Mouse (Mus musculus): Measurements from ENCODE around the gene Lhfpl5.

Gene Lhfpl5

DNA sequence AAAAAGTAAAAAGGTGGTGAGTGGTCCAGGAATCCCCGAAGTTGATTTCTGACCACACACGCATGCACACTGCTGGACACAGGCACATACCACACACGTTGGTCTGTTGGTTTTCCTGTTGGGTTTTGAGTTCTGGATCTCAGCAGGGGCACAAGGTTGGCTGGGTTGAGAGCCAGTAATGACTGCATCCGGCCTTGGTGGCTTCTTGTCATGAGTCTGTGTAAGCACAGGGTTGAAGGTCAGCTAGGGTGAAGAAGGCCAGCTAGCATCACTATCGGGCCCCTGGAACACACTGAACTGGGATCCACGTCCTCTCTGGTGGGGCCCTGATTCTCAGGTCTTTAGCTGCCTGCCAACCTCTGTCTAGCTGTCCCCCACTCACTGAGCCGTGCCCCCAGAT is 2.9 kb upstream of the Lhfpl5 start:
- no peak for DNase-seq (ENCODE audit: low spot score in 2 of 2)

DNA sequence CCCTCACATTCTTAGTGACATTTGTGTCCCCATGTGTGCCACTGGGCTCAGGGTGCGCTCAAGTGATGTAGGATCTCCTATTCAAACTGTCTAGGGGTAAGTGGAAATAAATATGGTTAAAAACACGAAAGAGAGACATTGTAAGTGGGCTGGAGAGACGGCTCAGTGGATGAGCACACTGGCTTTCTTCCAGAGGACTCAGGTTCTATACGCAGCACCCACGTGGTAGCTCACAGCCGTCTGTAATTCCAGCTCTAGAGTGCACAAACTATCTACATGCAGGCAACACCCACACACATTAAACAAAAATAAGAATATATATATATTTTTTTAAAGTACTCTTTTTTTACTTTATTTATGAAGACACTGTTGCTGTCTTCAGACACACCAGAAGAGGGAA is 2.5 kb upstream of the Lhfpl5 start:
- DNase-seq (ENCODE audit: low spot score in 2 of 2), result no peak

DNA sequence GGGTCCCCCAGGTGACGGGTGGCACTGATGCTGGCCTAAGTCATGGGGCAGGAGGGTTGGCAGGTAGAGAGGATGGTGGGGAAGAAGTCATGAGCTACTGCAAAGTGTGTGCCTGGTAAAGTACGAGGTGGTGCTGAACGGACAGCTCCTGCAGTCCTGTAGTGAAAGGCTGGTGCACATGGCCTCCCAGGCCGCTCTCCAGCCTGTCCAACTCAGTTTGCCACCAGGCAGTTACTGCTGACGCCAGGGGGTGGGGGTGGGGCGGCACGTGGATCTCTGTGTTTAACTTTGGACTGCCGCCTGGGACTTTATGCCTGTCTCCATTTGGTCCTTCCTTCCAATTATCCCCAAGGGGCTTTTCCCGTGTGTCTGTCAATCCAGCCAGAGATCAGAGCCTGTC is 5.0 kb downstream of the Lhfpl5 start:
- peak in 1 of 2 experiments; percentile 50 for DNase-seq (ENCODE audit: low spot score in 2 of 2)

DNA sequence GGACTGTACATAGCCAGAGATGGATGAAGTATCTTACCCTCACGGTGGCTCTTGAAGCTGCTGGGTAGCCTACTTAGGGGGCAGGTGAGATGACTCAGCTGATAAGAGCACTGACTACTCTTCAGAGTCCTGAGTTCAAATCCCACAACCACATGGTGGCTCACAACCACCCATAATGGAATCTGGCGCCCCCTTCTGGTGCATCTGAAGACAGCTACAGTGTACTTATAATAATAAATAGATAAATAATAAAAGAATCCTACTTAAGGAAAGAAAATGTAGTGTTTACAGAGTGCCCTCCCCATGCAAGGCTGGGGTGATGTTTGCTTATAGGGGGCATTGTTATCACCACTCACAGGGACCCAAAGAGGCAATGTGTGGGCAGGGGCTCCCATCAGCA is 5.6 kb downstream of the Lhfpl5 start:
- no peak for DNase-seq (ENCODE audit: low spot score in 2 of 2)

DNA sequence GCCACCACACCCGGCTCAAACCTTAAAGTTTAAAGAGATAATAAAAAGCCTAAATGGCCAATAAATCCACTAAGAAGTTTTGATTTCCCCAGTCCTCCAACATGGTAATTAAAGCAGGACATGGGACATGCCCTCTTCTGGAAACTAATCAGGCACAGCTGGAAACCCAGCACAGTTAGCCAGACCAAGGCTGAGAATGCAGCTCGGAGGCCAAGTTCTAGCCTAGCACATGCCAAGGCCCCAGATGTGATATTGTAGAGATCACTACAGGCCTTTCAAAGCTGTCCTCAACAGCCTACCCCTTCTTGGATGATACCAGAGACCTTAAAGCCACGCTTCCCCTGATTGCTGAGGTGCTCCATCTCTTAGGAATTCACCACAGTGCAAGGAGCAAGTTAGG is 11.1 kb downstream of the Lhfpl5 start:
- no peak for DNase-seq (ENCODE audit: low spot score in 2 of 2)

DNA sequence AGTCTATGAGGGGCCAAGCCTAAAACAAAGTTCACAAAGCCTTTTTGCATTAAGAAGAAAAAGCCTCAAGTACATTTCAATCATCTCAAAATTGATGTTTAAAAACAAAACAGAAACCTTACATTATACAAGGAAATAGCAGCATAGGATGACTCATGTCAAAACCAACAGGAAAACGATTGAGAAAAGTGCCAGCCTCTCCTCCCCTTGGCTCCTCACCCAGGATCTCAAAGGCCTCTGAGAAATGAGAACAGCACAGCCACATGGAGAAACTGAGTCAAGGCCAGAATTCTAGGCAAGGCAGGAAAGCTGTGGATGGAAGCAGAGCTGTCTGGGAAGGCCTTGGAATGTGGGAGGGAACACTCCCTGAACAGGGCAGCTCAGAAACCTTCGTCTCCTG is 13.2 kb downstream of the Lhfpl5 start:
- DNase-seq (ENCODE audit: low spot score in 2 of 2), result no peak

DNA sequence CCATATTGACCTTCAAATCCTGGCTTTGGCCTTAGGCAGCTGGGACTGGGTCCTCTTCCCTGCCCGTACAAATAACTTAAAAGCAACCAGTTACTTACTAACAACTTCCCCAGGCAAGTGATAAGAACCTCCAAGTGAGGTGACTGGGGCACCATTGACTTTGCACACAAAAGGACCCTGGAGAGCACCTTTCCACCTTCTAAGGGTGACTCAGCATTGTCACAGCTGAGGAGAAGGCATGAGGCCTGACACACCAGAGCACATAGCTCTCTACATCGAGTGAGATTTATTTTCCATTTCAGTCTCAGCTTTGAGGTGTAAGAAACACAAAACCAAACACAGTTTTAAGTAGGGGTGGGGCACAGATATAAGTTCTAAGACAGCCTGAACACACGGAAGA is 15.2 kb downstream of the Lhfpl5 start:
- no peak for DNase-seq (ENCODE audit: low spot score in 2 of 2)

DNA sequence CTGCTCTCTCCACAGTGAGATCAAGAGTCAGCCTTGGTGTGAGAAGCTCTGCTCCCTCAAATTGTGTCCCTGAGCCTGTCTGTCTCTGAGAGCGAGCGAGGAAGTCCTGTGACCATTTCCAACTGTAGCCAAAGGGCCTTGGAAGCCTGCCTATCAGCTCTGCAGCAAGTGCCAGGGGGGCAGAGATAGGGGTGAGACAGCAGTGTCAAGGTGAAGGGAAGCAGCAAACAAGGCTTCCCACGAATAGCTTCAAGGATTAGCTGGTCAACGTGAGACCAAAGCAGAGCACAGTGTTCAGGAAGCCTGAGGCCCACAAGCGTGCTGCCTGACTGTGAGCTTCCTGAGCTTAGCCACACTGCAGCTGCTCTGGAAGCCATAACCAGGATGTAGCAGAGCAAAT is 16.0 kb downstream of the Lhfpl5 start:
- DNase-seq (ENCODE audit: low spot score in 2 of 2), result no peak

DNA sequence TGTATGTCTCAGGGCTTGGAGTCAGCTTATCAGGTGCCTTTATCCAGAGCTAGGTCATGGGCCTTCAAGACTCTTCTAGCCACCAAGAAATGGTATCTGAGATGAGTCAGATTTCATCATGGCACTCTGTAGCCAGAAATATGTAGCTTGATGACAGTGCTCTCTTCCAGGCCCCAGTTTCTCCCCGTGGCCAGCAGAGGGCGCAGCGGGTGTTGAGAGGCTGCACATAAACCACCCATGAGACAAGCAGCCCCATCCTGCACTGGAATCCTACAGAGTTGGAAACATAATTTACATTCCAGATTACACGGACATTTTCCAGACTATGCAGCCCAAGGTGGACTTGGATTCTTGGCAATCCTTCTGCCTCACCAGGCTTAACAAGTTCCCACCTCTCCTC is 17.6 kb downstream of the Lhfpl5 start:
- DNase-seq (ENCODE audit: low spot score in 2 of 2), result peak; percentile 46 to 70

DNA sequence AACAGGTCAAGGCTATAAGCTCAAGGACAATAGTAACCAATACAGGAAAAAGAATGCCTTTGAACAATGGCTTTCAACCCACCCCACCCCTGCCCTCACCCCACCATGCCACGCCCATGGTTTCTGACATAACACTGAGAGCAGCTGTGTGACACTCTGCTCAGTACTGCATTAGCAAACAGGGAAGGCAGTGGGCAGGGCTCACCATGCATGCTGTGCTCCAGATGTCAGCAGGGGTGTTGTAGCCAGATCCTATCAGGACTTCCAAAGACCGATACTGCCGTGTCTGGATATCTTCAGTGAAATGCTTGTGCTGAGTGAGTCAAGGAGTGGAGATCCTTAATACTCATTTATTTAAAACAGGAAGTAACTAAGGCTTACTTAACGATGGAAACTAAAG is 18.5 kb downstream of the Lhfpl5 start:
- DNase-seq (ENCODE audit: low spot score in 2 of 2), result no peak

DNA sequence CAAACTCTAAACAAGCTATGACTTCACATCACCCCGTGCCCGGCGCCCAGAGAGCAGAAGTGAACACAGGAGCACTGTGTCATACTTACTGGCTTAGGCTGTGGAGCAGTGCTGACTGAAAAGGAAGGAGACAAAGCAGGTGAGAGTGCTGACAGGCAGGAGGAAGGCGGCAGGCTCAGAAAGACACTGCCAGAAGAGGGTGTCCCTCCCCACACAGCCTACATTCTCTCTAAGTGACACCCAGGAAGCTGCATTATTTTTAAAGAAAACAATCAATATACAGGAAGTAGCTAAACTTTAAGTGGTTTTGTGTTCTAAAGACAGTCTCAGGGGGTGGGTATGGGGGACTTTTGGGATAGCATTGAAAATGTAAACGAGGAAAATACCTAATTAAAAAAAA is 25.3 kb downstream of the Lhfpl5 start:
- DNase-seq (ENCODE audit: low spot score in 2 of 2), result no peak

DNA sequence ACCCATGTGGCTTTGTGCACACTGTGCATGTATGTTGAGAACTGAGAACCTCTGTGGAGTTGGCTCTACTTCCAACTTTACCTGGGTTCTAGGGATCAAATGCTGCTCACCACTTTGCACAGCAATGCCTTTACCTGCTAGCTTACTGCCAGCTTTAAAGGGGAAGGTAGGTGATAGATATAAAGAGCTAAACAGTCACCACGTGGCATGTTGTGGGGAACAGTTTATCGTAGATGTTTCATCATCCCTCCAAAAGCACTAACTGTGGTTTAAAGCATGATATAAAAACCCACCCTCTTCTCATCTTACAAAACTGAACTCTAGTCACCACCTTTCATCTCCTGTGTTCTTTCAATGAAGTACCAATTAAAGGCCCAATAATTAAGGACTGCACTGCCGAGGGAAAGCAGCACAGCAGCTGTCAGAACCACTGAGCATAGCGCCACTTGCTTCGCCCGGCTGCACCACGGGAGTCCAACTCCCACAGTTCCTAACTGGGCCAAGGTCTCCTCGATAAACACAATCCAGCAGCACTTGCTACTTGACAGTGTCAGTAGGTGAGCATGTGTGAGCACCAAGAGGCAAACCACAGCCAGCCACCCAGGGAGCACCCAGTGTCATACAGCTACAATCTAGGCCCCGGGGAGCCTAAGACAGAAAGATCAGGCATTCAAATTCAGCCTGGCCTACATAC is 26.3 kb downstream of the Lhfpl5 start:
- no peak for DNase-seq (ENCODE audit: low spot score in 2 of 2)

DNA sequence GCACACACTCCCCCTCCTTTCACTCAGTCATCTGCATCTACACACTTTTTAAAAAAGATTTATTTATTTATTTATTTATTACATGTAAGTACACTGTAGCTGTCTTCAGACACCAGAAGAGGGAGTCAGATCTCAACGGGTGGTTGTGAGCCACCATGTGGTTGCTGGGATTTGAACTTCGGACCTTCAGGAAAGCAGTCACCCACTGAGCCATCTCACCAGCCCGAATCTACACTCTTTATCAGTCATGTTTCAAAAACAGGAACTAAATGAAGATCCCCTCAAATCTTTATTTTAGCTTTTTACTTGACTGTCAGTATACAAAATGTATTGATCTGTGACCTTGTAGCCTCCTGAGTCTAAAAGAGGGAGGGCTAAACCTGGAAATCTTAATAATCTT is 34.1 kb downstream of the Lhfpl5 start:
- no peak for DNase-seq (ENCODE audit: low spot score in 2 of 2)

DNA sequence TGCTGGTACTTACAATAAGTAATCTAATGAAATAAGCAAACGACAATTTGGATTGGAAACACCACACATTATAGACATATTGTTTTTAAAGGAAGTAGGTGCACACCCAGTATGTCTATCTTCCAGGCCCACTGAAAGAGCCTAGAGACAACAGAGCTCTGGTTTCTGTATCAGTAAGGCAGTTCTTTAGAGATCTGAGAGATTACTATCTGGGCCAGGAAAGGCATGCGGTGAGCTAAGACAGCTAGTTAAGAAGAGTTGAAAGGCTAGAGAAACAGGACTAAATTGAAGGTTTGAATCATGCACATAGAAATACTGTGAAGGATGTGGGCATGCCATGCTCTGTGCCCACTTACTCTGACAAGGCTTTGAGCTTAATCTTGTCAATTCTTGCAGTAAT is 37.2 kb downstream of the Lhfpl5 start:
- DNase-seq (ENCODE audit: low spot score in 2 of 2), result no peak

DNA sequence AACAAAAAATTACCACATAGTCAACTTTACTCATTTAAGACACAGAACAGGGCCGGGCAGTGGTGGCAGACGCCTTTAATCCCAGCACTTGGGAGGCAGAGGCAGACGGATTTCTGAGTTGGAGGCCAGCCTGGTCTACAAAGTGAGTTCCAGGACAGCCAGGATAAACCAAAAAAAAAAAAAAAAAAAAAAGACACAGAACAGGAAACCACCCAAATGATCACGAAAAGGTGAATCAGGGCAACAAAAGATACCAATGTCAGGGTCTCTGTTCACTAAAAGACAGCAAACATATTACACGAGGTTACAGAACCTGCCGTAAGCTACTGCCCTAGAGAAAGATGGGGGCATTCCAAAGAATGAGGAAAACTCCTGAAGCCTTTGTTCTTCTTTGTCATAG is 37.7 kb downstream of the Lhfpl5 start:
- DNase-seq (ENCODE audit: low spot score in 2 of 2), result no peak

DNA sequence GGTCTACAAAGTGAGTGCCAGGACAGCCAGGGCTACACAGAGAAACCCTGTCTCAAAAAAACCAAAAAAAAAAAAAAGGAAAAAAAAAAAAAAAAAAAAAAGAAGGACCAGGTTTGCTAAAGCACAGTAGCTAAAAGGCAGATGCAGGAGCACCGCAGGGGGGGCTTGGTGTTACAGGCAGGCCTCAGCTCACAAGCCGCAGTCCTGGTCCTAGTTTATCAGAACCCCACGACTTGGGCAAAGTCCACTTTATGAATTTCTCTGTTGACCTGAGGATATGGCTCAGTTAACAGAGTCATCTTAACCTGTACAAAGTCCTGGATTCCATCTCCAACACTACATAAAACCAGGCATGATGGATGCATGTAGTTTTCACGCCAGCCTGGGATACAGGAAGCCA is 39.9 kb downstream of the Lhfpl5 start:
- DNase-seq (ENCODE audit: low spot score in 2 of 2), result no peak

DNA sequence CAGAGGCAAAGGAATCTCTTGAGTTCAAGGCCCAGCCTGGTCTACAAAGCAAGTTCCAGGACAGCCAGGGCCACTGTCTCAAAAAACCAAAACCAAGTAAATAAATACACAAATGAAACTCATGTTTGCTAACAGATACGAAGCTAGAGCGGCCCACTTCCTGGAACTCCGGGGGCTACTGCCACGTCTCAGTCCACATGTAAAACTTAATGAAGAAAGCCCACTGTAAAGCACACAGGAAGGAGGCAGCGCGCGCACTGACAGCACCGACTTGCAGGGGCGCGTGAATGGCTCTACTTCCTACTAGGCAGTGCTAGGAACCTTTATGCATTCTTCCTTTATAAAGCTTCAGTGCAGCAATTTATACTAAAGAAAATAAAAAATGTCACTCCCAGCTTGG is 42.2 kb downstream of the Lhfpl5 start:
- no peak for DNase-seq (ENCODE audit: low spot score in 2 of 2)

DNA sequence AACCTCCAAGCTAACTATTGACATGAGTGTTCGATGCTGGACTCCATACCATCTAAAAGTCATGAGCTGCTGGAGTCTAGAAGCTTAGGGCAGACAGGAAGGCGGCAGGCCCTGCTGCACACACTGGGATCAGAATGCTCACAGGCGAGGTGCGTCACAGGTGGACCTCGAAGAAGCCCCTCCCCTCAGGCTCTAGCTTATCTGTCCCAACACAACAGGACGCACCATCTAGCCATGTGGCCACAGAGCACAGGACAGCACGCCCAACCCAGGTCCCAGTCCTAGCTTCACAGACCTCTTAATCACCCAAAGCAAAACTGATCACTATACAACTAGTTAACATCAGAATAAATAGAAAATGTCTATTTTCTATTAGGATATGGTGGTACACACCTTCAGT is 42.7 kb downstream of the Lhfpl5 start:
- no peak for DNase-seq (ENCODE audit: low spot score in 2 of 2)

DNA sequence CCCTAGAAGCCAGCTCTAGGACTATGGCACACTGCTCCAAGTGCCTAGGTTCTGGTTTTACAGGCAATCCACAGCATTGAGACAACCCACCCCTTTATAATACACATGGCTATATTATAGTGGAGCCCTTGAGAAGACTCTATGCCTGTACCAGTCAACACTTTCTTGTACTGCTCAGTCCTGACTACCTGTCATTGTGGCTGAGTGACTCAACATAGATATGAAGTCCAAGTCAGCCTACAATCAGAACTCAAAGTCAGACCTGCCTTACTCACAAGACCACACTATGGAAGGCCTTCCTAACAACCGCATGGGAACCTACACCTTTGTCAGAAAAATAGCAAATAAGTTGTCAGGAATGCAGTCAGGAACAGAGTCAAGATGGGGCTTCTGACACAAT is 43.3 kb downstream of the Lhfpl5 start:
- DNase-seq (ENCODE audit: low spot score in 2 of 2), result no peak

DNA sequence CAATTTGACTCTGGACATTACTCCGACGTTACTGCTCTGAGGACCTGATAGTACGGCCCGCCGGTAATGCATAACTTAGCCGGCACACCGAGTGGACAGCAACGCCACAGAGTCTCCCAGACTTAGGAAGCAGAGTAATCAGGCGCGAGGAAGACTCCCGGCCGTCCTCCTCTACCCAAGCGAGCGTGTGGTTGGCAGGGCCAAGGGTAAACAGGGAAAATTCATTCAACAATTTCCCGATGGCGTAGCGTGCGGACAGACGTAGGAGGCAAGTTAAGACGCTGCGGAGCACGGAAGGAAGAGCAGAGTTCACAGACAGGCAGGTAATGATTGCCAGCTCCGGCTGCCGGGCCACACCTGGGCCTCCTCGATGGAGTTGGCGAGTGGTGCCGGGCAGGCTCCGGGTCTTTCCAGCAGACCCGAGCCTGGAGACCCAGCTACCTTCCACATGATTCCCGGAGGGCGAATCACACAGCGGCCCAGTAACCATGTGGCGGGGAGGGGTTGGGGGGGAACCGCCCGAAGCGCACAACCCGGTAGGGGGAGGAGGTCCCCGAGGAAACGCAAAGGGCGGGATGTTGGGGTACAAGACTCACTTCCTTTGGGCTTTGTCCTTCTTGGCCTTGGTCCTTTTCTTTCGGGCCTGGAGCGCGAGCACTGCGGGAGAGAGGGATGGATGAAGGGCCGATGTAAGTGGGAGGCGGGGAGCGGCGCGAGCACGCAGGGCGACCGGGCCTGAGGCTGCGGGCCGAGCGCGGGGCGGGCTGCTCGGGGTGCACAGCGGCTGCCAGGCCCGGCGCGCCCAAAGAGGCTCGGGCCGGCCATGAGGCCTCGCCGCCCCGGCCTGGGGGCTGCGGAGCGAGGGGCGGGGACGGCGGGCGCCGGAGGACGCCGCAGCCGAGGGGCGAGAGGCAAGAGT is 46.2 kb downstream of the Lhfpl5 start:
- DNase-seq (ENCODE audit: low spot score in 2 of 2), result peak; percentile 12 to 17

DNA sequence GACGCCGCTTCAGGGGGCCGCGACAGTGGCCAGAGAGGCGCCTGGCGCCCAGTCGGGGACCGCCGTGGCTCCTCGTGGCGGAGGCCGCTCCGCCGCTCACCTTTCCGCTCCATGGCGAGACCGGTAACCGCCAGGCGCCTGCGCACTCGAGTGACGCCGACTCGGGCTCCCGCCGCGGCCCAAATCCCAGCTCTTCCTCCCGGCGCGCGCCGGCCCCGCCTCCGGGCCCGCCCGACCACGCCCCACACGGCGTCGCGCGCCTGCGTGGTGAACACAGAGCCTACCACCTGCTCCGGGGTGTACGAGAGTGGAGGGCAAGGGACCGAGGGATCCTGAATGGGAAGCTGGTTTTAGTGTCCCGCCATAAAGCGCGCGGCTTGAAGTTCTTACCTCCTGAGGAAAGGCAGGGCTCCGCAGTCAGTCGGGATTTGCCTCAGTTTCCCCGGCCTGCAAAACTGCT is 46.9 kb downstream of the Lhfpl5 start, which contains the start of gene Srpk1:
TSS of gene Srpk1 (minus strand) at position 410 of the 460 bp plus-strand sequence.
- DNase-seq (ENCODE audit: low spot score in 2 of 2), result peak; percentile 77 to 81

DNA sequence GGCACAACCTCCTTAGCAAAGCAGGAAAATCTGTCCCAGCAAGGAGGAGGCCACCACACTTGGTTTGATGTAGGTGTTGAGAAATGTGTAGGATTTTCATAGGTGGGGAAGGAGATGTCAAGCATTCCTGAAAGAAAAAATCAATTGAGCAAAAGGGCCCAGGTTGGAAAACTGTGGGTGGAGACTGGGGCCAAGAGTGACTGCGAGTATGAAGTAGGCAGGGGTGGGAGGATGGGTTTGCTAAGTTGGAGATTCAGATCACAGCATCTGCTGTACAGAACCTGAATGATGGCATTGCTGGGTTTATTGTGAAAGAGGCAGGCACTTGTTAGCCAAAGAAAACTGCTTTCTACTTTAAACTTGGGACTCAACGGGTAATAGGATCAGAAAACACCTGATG is 49.4 kb downstream of the Lhfpl5 start:
- no peak for DNase-seq (ENCODE audit: low spot score in 2 of 2)

DNA sequence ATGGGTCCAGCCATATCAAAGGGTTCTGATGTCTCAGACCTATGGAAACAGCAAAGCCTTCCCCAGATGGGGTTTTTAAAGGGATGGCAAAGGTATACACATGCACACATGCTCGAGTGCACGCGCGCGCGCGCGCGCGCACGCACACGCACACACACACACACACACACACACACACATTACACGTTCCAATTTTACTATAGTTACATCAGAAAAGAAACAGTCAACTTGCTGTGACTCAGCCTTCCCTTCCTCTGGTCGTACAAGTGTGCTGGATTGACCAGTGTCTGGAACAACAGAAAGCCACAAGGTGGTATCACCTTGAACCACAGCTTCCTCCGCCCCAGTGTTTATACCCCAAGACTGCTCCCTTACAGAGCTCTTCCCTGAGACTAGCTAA is 49.9 kb downstream of the Lhfpl5 start:
- no peak for DNase-seq (ENCODE audit: low spot score in 2 of 2)

All from spleen, postnatal 14 days (tissue).